Mouse (Mus musculus) erythroblast, embryonic 14.5 days (primary cell): Measurements from ENCODE around the gene Acp2. TPM values are rescaled to one million over a fixed set of nuclear protein-coding genes. Genes with fewer than 3 reads are reported as not detected.

Experiments
- H3K27me3 ChIP-seq: 2 replicates; pipeline ENCODE4 v1.6.1; 2012; ENCODE audit warnings: inconsistent platforms; ENCODE audit not compliant: control insufficient read depth
- H3K36me3 ChIP-seq: 2 replicates; pipeline ENCODE4 v1.6.1; 2012; ENCODE audit warnings: mild to moderate bottlenecking, inconsistent platforms; ENCODE audit not compliant: control insufficient read depth
- H3K4me1 ChIP-seq: 2 replicates; pipeline ENCODE4 v1.6.1; 2012; ENCODE audit warnings: inconsistent platforms; ENCODE audit not compliant: control insufficient read depth
- H3K4me3 ChIP-seq: replicated peaks from 2 replicates; pipeline ENCODE3; 2012; ENCODE audit warnings: moderate library complexity, mild to moderate bottlenecking, inconsistent platforms
- H3K9me3 ChIP-seq: 2 replicates; pipeline ENCODE4 v1.6.1; 2012; ENCODE audit warnings: low read length, inconsistent platforms, mixed read lengths; ENCODE audit not compliant: control insufficient read depth
- GATA1 ChIP-seq: IDR thresholded peaks from 2 replicates; pipeline ENCODE4 v1.6.1; 2012; ENCODE audit warnings: low read length, inconsistent platforms, mixed read lengths
- TAL1 ChIP-seq: IDR thresholded peaks from 3 replicates; pipeline ENCODE4 v1.6.1; 2012; ENCODE audit warnings: low read length, inconsistent platforms, mixed read lengths
- polyA plus RNA-seq: library from polyadenylated mRNA; stranded (reverse); fragments of >175 nt; gene quantifications from 2 replicates; pipeline ENCODE4 v1.2.3, GENCODE M21; 2012

Acp2 gene
- polyA plus RNA-seq, 1 experiment, result 0.16 TPM

DNA sequence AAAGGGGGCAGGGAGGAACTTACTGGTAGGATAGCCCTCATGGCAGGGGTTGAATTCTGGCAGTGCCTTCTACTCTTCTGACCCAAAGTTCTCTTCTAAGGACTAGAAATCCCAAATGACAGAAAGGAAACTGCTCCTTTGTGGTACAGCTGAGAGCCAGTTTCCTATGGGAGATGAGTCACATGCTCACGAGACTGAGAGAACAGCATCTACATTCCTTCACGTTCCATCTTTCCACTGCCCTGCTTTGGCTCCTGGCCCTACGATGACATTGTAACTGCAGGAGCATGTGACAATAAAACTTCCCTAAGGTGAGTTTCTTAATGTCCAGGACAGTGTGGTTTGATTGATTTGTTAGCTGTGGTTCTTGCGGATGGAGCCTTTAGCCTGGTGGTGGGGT is 45.7 kb downstream of the Acp2 start:
- TF ChIP-seq TAL1 (no peak), GATA1 (no peak)
- H3K36me3 ChIP-seq, result no peaks in the 10 kb centered on the region
- H3K9me3 ChIP-seq, result no peaks in the 10 kb centered on the region
- H3K4me3 ChIP-seq, result no peak overlapping the region
- peaks cover 21% of the 10 kb centered on the region for H3K4me1 ChIP-seq
- peaks cover 24% of the 10 kb centered on the region for H3K27me3 ChIP-seq

- Histone ChIP-seq H3K4me1 (peaks cover 12% of the 10 kb centered on the region), H3K27me3 (peaks cover 61% of the 10 kb centered on the region), H3K36me3 (no peaks in the 10 kb centered on the region), H3K9me3 (peaks cover 2% of the 10 kb centered on the region; the same call in 1 of the 2 replicates), H3K4me3 (no peak overlapping the region)
- TF ChIP-seq GATA1 (no peak), TAL1 (no peak)
Measured at GRCm38 (mm10) chr2:91252001-91252400, 49.3 kb downstream of the Acp2 start.

DNA sequence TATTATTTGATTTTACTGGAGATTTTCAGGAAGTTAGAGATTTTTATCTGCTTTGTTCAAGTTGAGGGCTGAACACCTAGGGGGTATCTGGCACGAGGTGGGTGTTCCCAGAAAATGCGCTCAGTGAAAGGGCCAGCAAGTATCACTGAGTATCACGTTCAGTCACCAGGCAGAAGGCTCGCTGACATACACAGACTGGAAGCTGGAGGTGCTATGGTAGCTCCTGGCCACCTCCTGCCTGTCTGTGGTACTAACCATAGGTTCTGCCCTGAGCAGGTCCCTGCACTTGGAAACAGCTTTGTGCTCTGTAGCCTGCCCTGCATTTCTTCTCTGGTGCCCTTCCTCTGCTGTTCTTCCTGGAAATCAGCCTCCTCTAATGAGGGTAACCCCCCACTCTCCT is 49.8 kb downstream of the Acp2 start:
- H3K4me3 ChIP-seq, result no peak overlapping the region
- peaks cover 66% of the 10 kb centered on the region for H3K27me3 ChIP-seq
- no peaks in the 10 kb centered on the region for H3K36me3 ChIP-seq
- peaks cover 2% of the 10 kb centered on the region; the same call in 1 of the 2 replicates for H3K9me3 ChIP-seq
- peaks cover 14% of the 10 kb centered on the region for H3K4me1 ChIP-seq
- no peak for TF ChIP-seq TAL1
- no peak for TF ChIP-seq GATA1

GRCm38 (mm10) chr2:91254725-91255380 is 52.2 kb downstream of the Acp2 start:
- TF ChIP-seq GATA1, result no peak
- no peak for TF ChIP-seq TAL1
- Histone ChIP-seq H3K36me3 (no peaks in the 10 kb centered on the region), H3K27me3 (peaks cover 89% of the 10 kb centered on the region), H3K4me1 (peaks cover 14% of the 10 kb centered on the region), H3K4me3 (no peak overlapping the region), H3K9me3 (peaks cover 2% of the 10 kb centered on the region; the same call in 1 of the 2 replicates)

- TF ChIP-seq GATA1, result no peak
- peaks cover 14% of the 10 kb centered on the region for H3K4me1 ChIP-seq
- H3K4me3 ChIP-seq, result peak within 1 kb of the TSS; percentile 53
- H3K9me3 ChIP-seq, result peaks cover 2% of the 10 kb centered on the region; the same call in 1 of the 2 replicates
- H3K36me3 ChIP-seq, result no peaks in the 10 kb centered on the region; the same call in 1 of the 2 replicates
- peaks cover 93% of the 10 kb centered on the region for H3K27me3 ChIP-seq
Measured at GRCm38 (mm10) chr2:91255661-91256150, 53.0 kb downstream of the Acp2 start, which contains the start of gene Pacsin3. Gene Pacsin3, plus strand, starts transcription at chr2:91255954.

DNA sequence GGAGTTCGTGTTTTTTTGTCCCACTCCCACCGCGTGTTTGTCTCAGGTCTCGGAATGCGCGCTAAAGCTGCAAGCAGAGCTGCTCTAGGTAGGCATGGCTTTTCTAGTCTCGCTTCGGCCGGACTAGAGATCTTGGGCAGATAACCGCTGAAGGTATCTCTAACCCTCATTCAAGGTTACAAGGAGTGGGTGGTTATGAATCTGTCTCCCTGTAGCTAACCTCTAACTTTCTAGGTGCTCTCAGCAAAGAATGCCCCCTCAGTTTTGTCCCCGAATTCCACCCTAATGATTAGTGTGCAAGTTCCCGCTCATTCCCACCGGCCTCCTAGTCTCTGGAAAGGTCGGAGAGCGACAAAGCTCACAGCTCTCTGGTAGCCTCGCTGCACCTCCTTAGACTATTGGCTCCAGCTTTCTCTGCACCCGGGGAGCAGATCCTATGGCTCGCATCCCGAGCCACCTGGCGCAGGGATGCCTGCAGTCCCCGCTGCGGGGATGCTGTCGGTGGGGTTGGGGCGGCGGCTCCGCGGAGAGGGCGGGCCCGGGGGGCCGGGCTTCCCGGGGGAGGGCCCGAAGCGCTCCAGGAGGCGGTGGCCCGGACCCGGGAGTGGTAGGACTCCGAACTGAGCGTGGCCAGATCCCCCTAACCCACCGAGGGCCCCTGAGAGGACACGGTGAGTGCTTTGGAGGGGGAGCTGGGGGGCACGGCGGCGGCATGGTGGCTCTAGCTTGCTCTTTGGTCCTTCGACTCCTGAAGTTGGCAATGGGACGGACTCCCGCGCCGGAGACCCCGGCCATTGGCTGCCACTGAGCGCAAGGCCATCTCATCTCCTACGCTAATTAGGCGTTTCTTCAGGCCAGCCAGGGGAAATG is 53.8 kb downstream of the Acp2 start:
- H3K4me1 ChIP-seq, result peaks cover 14% of the 10 kb centered on the region
- peaks cover 2% of the 10 kb centered on the region; the same call in 1 of the 2 replicates for H3K9me3 ChIP-seq
- peak overlapping the region; percentile 53 for H3K4me3 ChIP-seq
- H3K36me3 ChIP-seq, result no peaks in the 10 kb centered on the region; the same call in 1 of the 2 replicates
- H3K27me3 ChIP-seq, result peaks cover 94% of the 10 kb centered on the region
- no peak for TF ChIP-seq GATA1
- TF ChIP-seq TAL1, result no peak

DNA sequence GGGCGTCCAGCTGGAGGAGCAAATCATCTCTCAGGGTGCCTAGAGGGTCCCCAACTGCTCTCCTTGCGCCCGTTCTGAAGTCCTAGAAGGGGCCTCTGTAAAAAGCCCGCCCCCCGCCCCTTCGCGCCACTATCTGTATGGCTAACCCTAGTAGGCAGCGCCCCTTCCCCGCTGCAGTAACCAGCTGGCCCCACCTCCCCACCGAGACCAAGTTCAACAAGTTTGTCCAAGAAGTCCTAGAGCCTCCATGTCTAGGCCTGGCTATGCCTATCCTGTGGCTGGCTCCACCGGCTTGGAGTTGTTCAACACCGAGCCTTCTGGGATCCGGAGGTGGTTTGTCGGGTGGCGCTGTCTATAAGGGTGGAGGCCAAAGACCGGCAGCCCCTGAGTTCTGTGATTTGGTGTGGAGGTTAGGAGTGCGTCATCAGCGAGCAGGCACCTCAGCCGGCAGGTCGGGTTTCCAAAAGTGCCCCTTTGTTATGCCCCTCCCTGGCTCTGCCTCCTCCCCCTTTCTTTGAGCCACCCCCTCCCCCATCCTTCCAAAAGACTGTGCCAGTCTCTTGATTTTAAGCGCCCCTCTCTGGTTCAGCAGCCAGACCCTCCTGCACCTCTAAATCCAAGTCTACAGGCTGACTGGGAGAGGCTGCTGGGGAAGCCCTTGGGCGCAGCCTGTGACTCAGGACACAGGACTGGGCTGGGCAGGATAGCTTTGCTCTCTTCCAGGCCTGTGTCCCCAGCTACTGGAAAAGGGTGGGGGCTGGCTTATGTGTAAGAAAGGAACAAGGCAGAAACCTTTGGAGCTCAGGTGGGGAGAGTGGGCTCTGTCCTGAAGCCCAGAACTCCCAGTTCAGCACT is 54.7 kb downstream of the Acp2 start:
- TF ChIP-seq TAL1 (no peak), GATA1 (no peak)
- Histone ChIP-seq H3K9me3 (peaks cover 2% of the 10 kb centered on the region; the same call in 1 of the 2 replicates), H3K36me3 (no peaks in the 10 kb centered on the region; the same call in 1 of the 2 replicates), H3K4me3 (peak overlapping the region; percentile 53), H3K4me1 (peaks cover 14% of the 10 kb centered on the region), H3K27me3 (peaks cover 86% of the 10 kb centered on the region)

GRCm38 (mm10) chr2:91258054-91258453 is 55.4 kb downstream of the Acp2 start:
- TF ChIP-seq TAL1 (no peak), GATA1 (no peak)

More at GRCm38 (mm10) chr2:91258054-91258453, 55.4 kb downstream of the Acp2 start:
- Histone ChIP-seq H3K27me3 (peaks cover 81% of the 10 kb centered on the region), H3K36me3 (peaks cover 6% of the 10 kb centered on the region; the same call in 1 of the 2 replicates), H3K4me3 (peak overlapping the region; percentile 53), H3K4me1 (peaks cover 14% of the 10 kb centered on the region), H3K9me3 (peaks cover 2% of the 10 kb centered on the region; the same call in 1 of the 2 replicates)
